10 mouse cellular contexts compared by ENCODE assay signal in the genomic region with DNA sequence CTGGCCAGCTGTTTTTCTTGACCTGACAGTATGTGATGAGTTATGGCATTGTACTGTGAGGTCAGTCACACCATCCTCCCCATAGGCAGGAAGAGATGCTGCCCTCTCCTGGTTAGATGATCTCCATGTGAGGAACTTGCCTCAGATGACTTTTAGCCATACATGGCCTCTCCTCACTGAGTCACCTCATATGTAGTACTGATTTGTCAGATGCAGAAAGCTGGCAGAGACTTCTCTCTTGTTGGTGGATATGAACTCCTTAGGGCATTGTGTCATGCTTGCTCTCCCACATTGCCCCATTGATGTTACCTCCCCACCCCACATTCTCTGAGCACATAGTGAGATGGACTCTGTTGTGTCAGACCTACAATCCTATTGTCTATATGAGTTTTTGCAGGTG. TPM values are rescaled to one million over a fixed set of nuclear protein-coding genes. Genes with fewer than 3 reads are reported as not detected.
"Had no signal": no experiment of that assay in that cellular context is flagged by ENCODE, and none has a peak within 500 bp of the region (broad histone marks: within the 10 kb centered on the region; RNA-seq: fewer than 3 reads in every experiment).

No protein-coding gene starts in this region.

RNA-seq across cellular contexts. Expression of gene Gm15448, which starts 5.1 kb away (rescaled TPM):
- total RNA-seq: heart, postnatal 4 days; hindbrain, postnatal 0 days; layer of hippocampus, adult 18-20 months; layer of hippocampus, adult 2 months; layer of hippocampus, adult 8-10 months; layer of hippocampus, postnatal 10 days; layer of hippocampus, postnatal 14 days; layer of hippocampus, postnatal 25 days; layer of hippocampus, postnatal 36 days had no signal

RNA-seq across cellular contexts. Expression of gene Pira2, which starts 14.2 kb away (rescaled TPM):
- total RNA-seq: hematopoietic stem cell, adult 5-6 weeks; hindbrain, postnatal 0 days; layer of hippocampus, adult 18-20 months; layer of hippocampus, adult 2 months; layer of hippocampus, postnatal 14 days; layer of hippocampus, postnatal 25 days; layer of hippocampus, postnatal 36 days had no signal
